Mouse (Mus musculus) kidney, adult 2 months (tissue): ENCODE data around the gene Wdr37. TPM values are rescaled to one million over a fixed set of nuclear protein-coding genes. Genes with fewer than 3 reads are reported as not detected.

Source experiments
- DNase-seq: peaks from one replicate; pipeline ENCODE4 v3.0.0; 2021
- H3K27ac ChIP-seq: fragments of 200-500 bp; 2 replicates; pipeline ENCODE4 v1.5.1; 2012; ENCODE audit warnings: low read depth, low read length, control low read depth, inconsistent platforms; ENCODE audit not compliant: insufficient read depth
- H3K27me3 ChIP-seq: fragments of 200-500 bp; replicated peaks from 2 replicates; pipeline ENCODE4 v1.6.1; 2012; ENCODE audit warnings: mild to moderate bottlenecking, moderate library complexity, low read length, inconsistent platforms; ENCODE audit not compliant: control insufficient read depth, insufficient read depth
- H3K36me3 ChIP-seq: fragments of 200-500 bp; 2 replicates; pipeline ENCODE4 v1.6.1; 2012; ENCODE audit warnings: mild to moderate bottlenecking, moderate library complexity, low read length, inconsistent platforms; ENCODE audit not compliant: control insufficient read depth, insufficient read depth
- H3K4me1 ChIP-seq: fragments of 200-500 bp; 2 replicates; pipeline ENCODE4 v1.6.1; 2011; ENCODE audit warnings: low read length; ENCODE audit not compliant: control insufficient read depth, insufficient read depth
- H3K4me3 ChIP-seq: fragments of 200-500 bp; 2 replicates; pipeline ENCODE4 v1.5.1; 2011; ENCODE audit warnings: mild to moderate bottlenecking, low read depth, low read length, control low read depth; ENCODE audit not compliant: insufficient read depth
- CTCF ChIP-seq: fragments of 200-500 bp; conservative IDR thresholded peaks from 2 replicates; pipeline ENCODE4 v1.5.1; 2011; ENCODE audit warnings: low read depth, mild to moderate bottlenecking, control low read depth, low read length, moderate library complexity, mixed read lengths; ENCODE audit not compliant: insufficient read depth, insufficient read length
- POLR2A ChIP-seq: fragments of 200-500 bp; IDR thresholded peaks from one replicate; pipeline ENCODE4 v1.6.1; 2011; ENCODE audit warnings: low read depth, low read length, control low read depth
- WGBS: fragments of 180-500 bp; shearing (Covaris S2); methylation state at CpG from one replicate; pipeline ENCODE4 v1.1.7; 2018; 5-methylcytosine and 5-hydroxymethylcytosine counted together
- polyA plus RNA-seq: library from polyadenylated mRNA; depleted of rRNA; stranded (reverse); fragments of >200 nt; gene quantifications from 2 replicates; pipeline ENCODE4 v1.2.3, GENCODE M21; 2012; rRNA removed

Wdr37 gene
- polyA plus RNA-seq, 1 experiment: 9.9 TPM

DNA sequence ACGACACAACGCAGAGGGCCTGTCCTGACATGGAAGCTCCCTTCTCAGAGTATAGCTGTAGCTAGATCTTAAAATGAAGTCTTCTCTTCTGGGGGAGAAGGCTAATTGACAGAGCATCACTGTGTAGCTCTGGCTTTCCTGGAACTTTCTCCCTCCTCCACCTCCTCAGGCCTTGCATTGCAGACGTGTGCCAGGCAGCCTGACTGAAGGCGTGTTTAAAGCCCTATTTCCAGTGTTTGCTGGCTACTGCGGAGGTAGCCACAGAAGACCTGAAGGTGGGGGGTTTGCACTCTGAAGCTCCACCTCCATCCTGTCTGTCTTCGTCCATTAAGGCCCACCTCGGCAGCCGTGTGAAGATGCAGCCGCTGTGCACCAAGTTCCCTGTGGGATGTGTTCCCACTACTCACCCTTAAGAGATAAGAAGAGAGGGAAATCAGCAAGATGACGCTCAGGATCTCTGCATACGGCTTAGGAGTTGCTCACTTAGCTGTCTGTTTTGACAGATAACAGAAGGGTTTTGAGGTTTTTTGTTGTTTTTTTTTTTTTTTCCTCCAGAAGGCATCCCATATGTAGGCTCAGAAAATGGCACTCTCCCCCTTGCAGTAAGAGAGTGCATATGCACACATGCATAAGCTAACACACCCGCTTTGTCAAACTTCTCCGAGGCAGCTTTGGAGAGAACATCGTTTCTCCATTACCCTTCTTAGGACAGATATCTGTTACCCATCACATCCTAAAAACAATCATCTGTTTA is 87.2 kb downstream of the Wdr37 start:
- H3K27ac ChIP-seq: no peak overlapping the region
- H3K36me3 ChIP-seq: no peaks in the 10 kb centered on the region
- TF ChIP-seq POLR2A: no peak
- no peak for TF ChIP-seq CTCF
- WGBS: 85% methylated on average over 14 of the region's 14 CpGs
- no peak overlapping the region for H3K4me3 ChIP-seq
- no peaks in the 10 kb centered on the region for H3K4me1 ChIP-seq
- H3K27me3 ChIP-seq: no peaks in the 10 kb centered on the region
- DNase-seq: no peak

DNA sequence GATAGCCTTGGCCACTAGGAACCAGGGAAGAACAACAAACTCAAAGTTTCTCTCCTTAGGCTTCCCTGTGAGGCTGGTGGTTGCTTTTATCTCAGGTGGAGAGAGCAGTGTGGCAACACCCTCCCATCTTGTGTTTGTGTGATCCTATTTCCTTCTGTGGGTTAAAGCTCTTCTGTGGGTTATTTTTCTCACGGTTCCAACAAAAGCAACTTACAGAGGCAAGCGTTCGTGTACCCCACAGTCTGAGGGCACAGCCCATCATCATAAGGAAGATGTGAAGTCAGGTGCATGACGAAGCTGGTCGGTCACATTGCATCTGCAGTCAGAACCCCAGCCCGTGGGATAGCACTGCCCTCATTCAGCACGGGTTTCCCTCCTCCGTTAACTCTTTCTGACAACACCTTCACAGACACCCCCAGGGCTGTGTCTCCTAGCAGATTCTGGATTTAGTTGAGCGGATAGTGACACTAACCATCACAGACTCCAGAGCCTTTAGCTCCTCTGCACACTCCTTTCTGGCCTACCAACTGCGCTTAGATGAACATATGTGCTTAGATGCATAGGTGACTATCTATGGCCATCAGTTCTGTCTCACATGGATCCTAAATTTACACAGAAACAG is 87.9 kb downstream of the Wdr37 start:
- no peaks in the 10 kb centered on the region for H3K36me3 ChIP-seq
- 83% methylated on average over 10 of the region's 10 CpGs for WGBS
- no peak overlapping the region for H3K27ac ChIP-seq
- H3K4me1 ChIP-seq: no peaks in the 10 kb centered on the region
- TF ChIP-seq CTCF: no peak
- no peak for DNase-seq
- H3K4me3 ChIP-seq: no peak overlapping the region
- H3K27me3 ChIP-seq: no peaks in the 10 kb centered on the region

DNA sequence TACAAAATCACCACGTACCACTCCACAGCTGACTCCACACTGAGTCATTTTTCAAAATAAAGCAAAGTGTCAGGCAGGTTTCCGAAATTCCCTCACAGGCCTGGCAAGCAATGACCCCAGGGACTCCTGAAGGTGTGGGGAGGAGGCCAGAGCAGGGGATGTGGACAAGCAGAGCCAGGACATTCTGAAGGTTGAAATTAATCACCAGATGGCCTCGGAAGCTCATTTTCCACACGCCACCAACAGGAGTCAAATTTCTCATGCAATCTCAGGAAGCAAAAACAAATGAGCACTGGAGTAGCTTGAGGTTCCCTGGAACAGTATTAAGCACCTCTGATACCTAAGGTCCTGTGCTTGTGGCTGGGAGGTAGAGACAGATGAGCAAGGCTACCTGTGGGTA is 89.1 kb downstream of the Wdr37 start:
- Histone ChIP-seq H3K4me3 (no peak overlapping the region), H3K36me3 (no peaks in the 10 kb centered on the region), H3K27me3 (no peaks in the 10 kb centered on the region), H3K27ac (no peak overlapping the region), H3K4me1 (no peaks in the 10 kb centered on the region)
- 13% methylated on average over 4 of the region's 4 CpGs for WGBS
- TF ChIP-seq POLR2A (no peak), CTCF (no peak)
- no peak for DNase-seq

DNA sequence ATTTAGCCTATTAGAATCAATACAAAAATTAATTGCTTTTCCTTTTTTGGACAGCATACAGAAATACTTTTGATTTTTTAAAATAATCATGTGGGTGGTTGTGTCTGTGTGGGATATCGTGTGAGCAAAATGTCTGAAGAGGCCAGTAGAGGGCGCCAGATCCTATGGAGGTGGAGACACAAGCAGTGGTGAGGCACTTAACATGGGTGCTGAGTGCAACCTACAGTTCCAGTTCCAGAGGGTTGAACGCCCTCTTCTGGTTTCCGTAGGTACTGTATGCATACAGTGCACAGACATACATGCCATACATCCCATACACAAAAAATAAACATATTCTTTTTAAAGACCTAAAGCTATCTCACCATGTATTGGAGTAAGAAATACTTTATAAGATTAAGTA is 91.3 kb downstream of the Wdr37 start:
- 52% methylated on average over 4 of the region's 4 CpGs for WGBS

DNA sequence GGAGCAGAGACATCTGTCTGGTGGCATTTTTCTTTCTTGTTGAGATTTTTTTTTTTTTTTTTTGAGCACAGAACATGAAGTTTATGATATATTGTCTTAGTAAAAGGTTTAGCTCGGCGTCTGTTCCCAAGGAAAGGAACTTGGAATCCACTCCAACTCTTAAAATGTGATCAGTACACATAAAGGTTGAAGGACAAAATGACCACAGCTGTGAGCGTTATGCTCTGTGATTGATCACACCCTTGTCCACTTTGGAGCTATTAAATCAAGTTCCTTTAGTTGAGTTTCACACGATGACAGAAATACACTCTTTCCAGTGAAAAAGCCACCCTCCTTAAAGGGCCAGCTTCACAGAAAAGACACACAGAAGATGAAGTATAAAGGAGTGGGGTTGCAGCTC is 101.1 kb downstream of the Wdr37 start:
- Histone ChIP-seq H3K4me1 (no peaks in the 10 kb centered on the region), H3K27ac (no peak overlapping the region), H3K4me3 (no peak overlapping the region), H3K27me3 (no peaks in the 10 kb centered on the region), H3K36me3 (no peaks in the 10 kb centered on the region)
- TF ChIP-seq POLR2A (no peak), CTCF (no peak)
- WGBS: 32% methylated on average over 4 of the region's 4 CpGs
- no peak for DNase-seq

More for the DNA sequence above, 91.3 kb downstream of the Wdr37 start:
- Histone ChIP-seq H3K27ac (no peak overlapping the region), H3K36me3 (no peaks in the 10 kb centered on the region), H3K27me3 (no peaks in the 10 kb centered on the region), H3K4me1 (no peaks in the 10 kb centered on the region), H3K4me3 (no peak overlapping the region)
- TF ChIP-seq POLR2A (no peak), CTCF (peak; percentile 73)
- peak; percentile 62 for DNase-seq

DNA sequence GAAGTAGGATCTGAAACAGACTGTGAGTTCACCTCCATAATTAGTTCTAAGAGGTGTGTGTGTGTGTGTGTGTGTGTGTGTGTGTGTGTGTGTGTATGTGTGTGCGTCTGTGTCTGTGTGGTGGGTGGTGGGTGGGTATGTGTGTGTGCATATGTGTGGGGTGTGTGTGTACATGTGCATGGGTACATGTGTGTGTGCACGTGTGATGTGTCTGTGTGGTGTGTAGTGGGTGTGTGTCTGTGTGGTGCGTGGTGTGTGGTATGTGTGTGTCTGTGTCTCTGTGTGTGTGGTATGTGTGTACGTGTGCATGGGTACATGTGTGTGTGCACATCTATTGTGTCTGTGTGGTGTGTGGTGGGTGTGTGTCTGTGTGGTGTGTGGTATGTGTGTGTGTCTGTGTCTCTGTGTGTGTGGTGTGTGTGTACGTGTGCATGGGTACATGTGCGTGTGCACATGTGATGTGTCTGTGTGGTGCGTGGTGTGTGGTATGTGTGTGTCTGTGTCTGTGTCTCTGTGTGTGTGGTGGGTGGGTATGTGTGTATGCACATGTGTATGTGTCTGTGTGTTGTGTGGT is 102.0 kb downstream of the Wdr37 start:
- TF ChIP-seq CTCF (no peak), POLR2A (no peak)
- H3K4me3 ChIP-seq: no peak overlapping the region
- H3K27me3 ChIP-seq: no peaks in the 10 kb centered on the region
- no peak overlapping the region for H3K27ac ChIP-seq
- H3K36me3 ChIP-seq: no peaks in the 10 kb centered on the region
- no peaks in the 10 kb centered on the region for H3K4me1 ChIP-seq
- WGBS: 96% methylated on average over 7 of the region's 7 CpGs
- DNase-seq: no peak

DNA sequence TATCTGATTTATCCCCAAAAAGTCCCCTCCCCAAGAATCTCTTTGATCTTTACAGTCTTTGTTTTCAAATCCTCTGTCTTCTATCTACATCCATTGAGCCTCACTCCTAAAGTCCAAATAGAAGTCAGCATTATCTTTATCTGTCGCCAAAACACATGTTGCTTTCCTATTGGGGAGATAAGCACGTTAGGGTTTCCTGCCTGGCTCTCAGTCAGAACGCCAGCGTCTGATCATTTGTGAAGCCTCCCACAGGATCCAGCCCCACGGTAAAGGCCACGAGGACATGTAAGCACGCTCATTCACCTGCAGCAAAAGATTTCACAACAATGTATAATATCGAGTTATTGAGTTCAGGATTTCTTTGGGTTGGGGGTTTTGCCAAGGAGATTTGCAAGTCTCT is 110.8 kb downstream of the Wdr37 start:
- no peak for DNase-seq
- Histone ChIP-seq H3K4me3 (no peak overlapping the region), H3K4me1 (no peaks in the 10 kb centered on the region), H3K36me3 (no peaks in the 10 kb centered on the region), H3K27ac (no peak overlapping the region), H3K27me3 (no peaks in the 10 kb centered on the region)
- TF ChIP-seq POLR2A: no peak
- TF ChIP-seq CTCF: no peak
- WGBS: 67% methylated on average over 8 of the region's 8 CpGs

Other genes starting within 250 kb of the Wdr37 start
- gene Idi1, start 13.6 kb upstream of the Wdr37 start, polyA plus RNA-seq: 8.8 and 11.0 TPM in 2 replicates
- not detected in 2 replicates for gene Gm9745, start 76.3 kb upstream of the Wdr37 start, polyA plus RNA-seq
- gene Idi2, start 81.0 kb upstream of the Wdr37 start, polyA plus RNA-seq: not detected in 2 replicates
- 4.7 and 7.5 TPM in 2 replicates for gene Gtpbp4, start 124.2 kb upstream of the Wdr37 start, polyA plus RNA-seq
- gene Larp4b, start 222.0 kb upstream of the Wdr37 start, polyA plus RNA-seq: 17.9 and 21.5 TPM in 2 replicates